Mouse (Mus musculus): ENCODE data around the gene Mup9. TPM values are rescaled to one million over a fixed set of nuclear protein-coding genes. Genes with fewer than 3 reads are reported as not detected.
"Not testable (repeated sequence)": the region's sequence is repeated elsewhere in the genome, so short reads cannot be mapped to it uniquely, and the experiment has no call there.

The Mup9 gene
- not detected in 2 replicates for polyA plus RNA-seq (2011; ENCODE audit: insufficient read depth, insufficient read length, low replicate concordance, missing spikeins)

- not testable (repeated sequence) for H3K4me3 ChIP-seq (replicated peaks; ENCODE audit: control insufficient read depth, low read depth, low read length); H3K27ac ChIP-seq (ENCODE audit: control insufficient read depth, insufficient read depth, low read depth, low read length, poor library complexity); H3K4me1 ChIP-seq (ENCODE audit: control insufficient read depth, insufficient read depth, low read length)
- WGBS = 67% methylated on average over 3 of the region's 3 CpGs
Observed at GRCm38 (mm10) chr4:60421852-60422251, at the start of gene Mup9. TSS of gene Mup9 (minus strand) at chr4:60421952.

Other genes with a start within 250 kb of the Mup9 start
- gene Mup8, start 199.4 kb downstream of the Mup9 start, polyA plus RNA-seq (2011; ENCODE audit: insufficient read depth, insufficient read length, low replicate concordance, missing spikeins) = not detected in 2 replicates
- gene Mup1, start 80.0 kb upstream of the Mup9 start, polyA plus RNA-seq (2011; ENCODE audit: insufficient read depth, insufficient read length, low replicate concordance, missing spikeins) = 11.0 and 46.6 TPM in 2 replicates
- 3.8 TPM in 1 of 2 replicates, not detected in the other for gene Mup10, start 160.2 kb upstream of the Mup9 start, polyA plus RNA-seq (2011; ENCODE audit: insufficient read depth, insufficient read length, low replicate concordance, missing spikeins)
- gene Mup11, start 240.5 kb upstream of the Mup9 start, polyA plus RNA-seq (2011; ENCODE audit: insufficient read depth, insufficient read length, low replicate concordance, missing spikeins) = 15.2 and 82.9 TPM in 2 replicates

Data from bone marrow, adult 2 months (tissue).